Mouse (Mus musculus) cerebellum, postnatal 4 days (tissue): ENCODE results near the gene 2300002M23Rik.

Experiments used
- DNase-seq, 2 experiments: peaks; one replicate each; pipeline ENCODE4 v3.0.0; 2022; ENCODE audit warnings: low spot score in 2 of 2, mixed read lengths in 1 of 2

The 2300002M23Rik gene

DNA sequence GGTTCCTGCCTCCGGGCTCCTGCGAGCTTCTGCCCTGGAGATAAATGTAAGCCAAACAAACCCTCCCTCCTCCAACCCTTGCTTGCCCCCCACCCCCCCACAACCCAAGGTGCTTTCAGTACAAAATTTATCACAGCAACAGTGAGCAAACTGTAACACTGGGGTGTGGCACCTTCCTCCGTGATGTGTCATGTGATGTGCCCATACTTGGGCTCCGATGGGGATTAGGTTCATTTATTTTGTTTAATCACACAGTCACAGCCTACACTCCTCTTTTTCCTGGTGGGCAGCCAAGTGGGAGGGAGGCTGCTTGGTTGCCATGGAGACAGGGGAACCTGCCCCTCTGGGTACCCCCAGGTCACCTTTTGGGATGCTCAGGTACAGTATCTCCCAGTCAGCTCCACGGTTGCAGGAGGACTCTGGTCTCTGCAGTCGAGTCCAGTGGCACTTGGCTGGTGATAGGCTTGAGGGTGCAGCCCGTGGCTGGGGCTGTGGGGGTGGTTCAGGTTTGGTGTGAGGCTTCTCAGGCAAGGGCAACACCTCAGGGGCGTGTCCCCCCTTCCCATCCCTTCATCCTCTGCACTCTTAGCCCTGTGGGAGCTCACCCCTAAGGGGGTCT lies 34.6 kb downstream of the 2300002M23Rik start:
- DNase-seq: no peak

GRCm38 (mm10) chr17:35617127-35617526 lies 49.9 kb downstream of the 2300002M23Rik start:
- no peak for DNase-seq
